Mouse (Mus musculus): Measurements from ENCODE around the gene Gm21954. TPM values are rescaled to one million over a fixed set of nuclear protein-coding genes. Genes with fewer than 3 reads are reported as not detected.

Gene Gm21954
- polyA plus RNA-seq, 1 experiment: not detected

DNA sequence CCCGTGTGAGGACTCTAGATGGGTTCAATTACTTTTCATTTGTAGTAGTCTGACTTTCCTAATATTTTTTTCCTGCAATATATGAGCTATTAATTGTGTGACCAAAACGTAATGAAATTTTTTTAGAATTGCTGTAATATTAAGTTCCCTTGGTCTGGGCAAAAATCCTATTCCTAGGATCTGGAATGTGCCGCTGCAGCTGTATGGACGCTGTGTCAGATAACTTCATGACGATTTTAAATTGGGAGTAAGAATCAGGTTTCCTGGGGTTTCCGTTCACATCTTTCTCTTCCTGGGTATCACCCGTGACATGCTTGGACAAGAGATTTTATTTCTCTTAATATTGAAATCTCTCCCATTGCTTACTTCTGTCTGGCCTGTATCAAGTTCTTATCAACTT lies 23.2 kb upstream of the Gm21954 start:
- Histone ChIP-seq H3ac (ENCODE audit: control insufficient read depth, insufficient read length) (no peak overlapping the region), H3K4me3 (no peak overlapping the region), H3K36me3 (ENCODE audit: control insufficient read depth, insufficient read depth) (peaks cover 18% of the 10 kb centered on the region), H3K4me2 (ENCODE audit: low read depth) (no peak overlapping the region), H3K79me2 (ENCODE audit: control insufficient read depth, insufficient read depth) (no peaks in the 10 kb centered on the region), H3K27me3 (ENCODE audit: control insufficient read depth, insufficient read depth, insufficient read length) (no peaks in the 10 kb centered on the region)
- TF ChIP-seq REST (IDR thresholded peaks at IDR 0.05; ENCODE audit: insufficient read depth, insufficient read length) (no peak), E2F4 (IDR thresholded peaks at IDR 0.05; ENCODE audit: insufficient read depth) (no peak), MYOG (IDR thresholded peaks at IDR 0.05; ENCODE audit: control insufficient read depth in 1 of 3, insufficient read depth in 1 of 3, insufficient read length in 2 of 3, low read depth in 2 of 3) (no peak), POLR2A (IDR thresholded peaks at IDR 0.05; ENCODE audit: insufficient read length, low read depth) (no peak), TCF12 (IDR thresholded peaks at IDR 0.05; ENCODE audit: insufficient read depth, poor library complexity, severe bottlenecking) (no peak), CEBPB (IDR thresholded peaks at IDR 0.05; ENCODE audit: insufficient read depth, poor library complexity, severe bottlenecking) (no peak), POLR2AphosphoS2 (IDR thresholded peaks at IDR 0.05; ENCODE audit: insufficient read length, low read depth) (no peak), SRF (IDR thresholded peaks at IDR 0.05; ENCODE audit: control insufficient read depth, insufficient read length, low read depth) (no peak), TCF3 (IDR thresholded peaks at IDR 0.05; ENCODE audit: insufficient read length, low read depth) (no peak), MYOD1 (IDR thresholded peaks at IDR 0.05; ENCODE audit: control insufficient read depth in 1 of 3, insufficient read length in 2 of 3, low read depth in 2 of 3) (no peak), USF1 (IDR thresholded peaks at IDR 0.05; ENCODE audit: low read depth) (no peak), MAX (IDR thresholded peaks at IDR 0.05; ENCODE audit: low read depth) (no peak)

GRCm38 (mm10) chr3:55494348-55494747 lies 22.3 kb upstream of the Gm21954 start:
- Histone ChIP-seq H3K36me3 (ENCODE audit: control insufficient read depth, insufficient read depth) (peaks cover 18% of the 10 kb centered on the region), H3K4me2 (ENCODE audit: low read depth) (no peak overlapping the region), H3K4me3 (no peak overlapping the region), H3K27me3 (ENCODE audit: control insufficient read depth, insufficient read depth, insufficient read length) (no peaks in the 10 kb centered on the region), H3K79me2 (ENCODE audit: control insufficient read depth, insufficient read depth) (no peaks in the 10 kb centered on the region), H3ac (ENCODE audit: control insufficient read depth, insufficient read length) (no peak overlapping the region)
- TF ChIP-seq CEBPB (IDR thresholded peaks at IDR 0.05; ENCODE audit: insufficient read depth, poor library complexity, severe bottlenecking) (no peak), SRF (IDR thresholded peaks at IDR 0.05; ENCODE audit: control insufficient read depth, insufficient read length, low read depth) (no peak), POLR2A (IDR thresholded peaks at IDR 0.05; ENCODE audit: insufficient read length, low read depth) (no peak), POLR2AphosphoS2 (IDR thresholded peaks at IDR 0.05; ENCODE audit: insufficient read length, low read depth) (no peak), E2F4 (IDR thresholded peaks at IDR 0.05; ENCODE audit: insufficient read depth) (no peak), TCF12 (IDR thresholded peaks at IDR 0.05; ENCODE audit: insufficient read depth, poor library complexity, severe bottlenecking) (no peak), MAX (IDR thresholded peaks at IDR 0.05; ENCODE audit: low read depth) (no peak), MYOD1 (IDR thresholded peaks at IDR 0.05; ENCODE audit: control insufficient read depth in 1 of 3, insufficient read length in 2 of 3, low read depth in 2 of 3) (no peak), TCF3 (IDR thresholded peaks at IDR 0.05; ENCODE audit: insufficient read length, low read depth) (no peak)

GRCm38 (mm10) chr3:55492021-55492420 lies 20.0 kb upstream of the Gm21954 start:
- Histone ChIP-seq H3K4me3 (no peak overlapping the region), H3K4me2 (ENCODE audit: low read depth) (no peak overlapping the region), H3K36me3 (ENCODE audit: control insufficient read depth, insufficient read depth) (peaks cover 23% of the 10 kb centered on the region), H3K79me2 (ENCODE audit: control insufficient read depth, insufficient read depth) (no peaks in the 10 kb centered on the region), H3K27me3 (ENCODE audit: control insufficient read depth, insufficient read depth, insufficient read length) (no peaks in the 10 kb centered on the region), H3ac (ENCODE audit: control insufficient read depth, insufficient read length) (no peak overlapping the region)
- TF ChIP-seq MYOD1 (IDR thresholded peaks at IDR 0.05; ENCODE audit: control insufficient read depth in 1 of 3, insufficient read length in 2 of 3, low read depth in 2 of 3): no peak
- no peak for TF ChIP-seq POLR2AphosphoS2 (IDR thresholded peaks at IDR 0.05; ENCODE audit: insufficient read length, low read depth)
- no peak for TF ChIP-seq TCF12 (IDR thresholded peaks at IDR 0.05; ENCODE audit: insufficient read depth, poor library complexity, severe bottlenecking)
- TF ChIP-seq E2F4 (IDR thresholded peaks at IDR 0.05; ENCODE audit: insufficient read depth): no peak
- TF ChIP-seq SRF (IDR thresholded peaks at IDR 0.05; ENCODE audit: control insufficient read depth, insufficient read length, low read depth): no peak
- no peak for TF ChIP-seq TCF3 (IDR thresholded peaks at IDR 0.05; ENCODE audit: insufficient read length, low read depth)
- no peak for TF ChIP-seq CEBPB (IDR thresholded peaks at IDR 0.05; ENCODE audit: insufficient read depth, poor library complexity, severe bottlenecking)
- no peak for TF ChIP-seq REST (IDR thresholded peaks at IDR 0.05; ENCODE audit: insufficient read depth, insufficient read length)
- TF ChIP-seq POLR2A (IDR thresholded peaks at IDR 0.05; ENCODE audit: insufficient read length, low read depth): no peak

- Histone ChIP-seq H3ac (ENCODE audit: control insufficient read depth, insufficient read length) (no peak overlapping the region), H3K79me2 (ENCODE audit: control insufficient read depth, insufficient read depth) (no peaks in the 10 kb centered on the region), H3K36me3 (ENCODE audit: control insufficient read depth, insufficient read depth) (peaks cover 19% of the 10 kb centered on the region), H3K4me2 (ENCODE audit: low read depth) (no peak overlapping the region), H3K4me3 (no peak overlapping the region), H3K27me3 (ENCODE audit: control insufficient read depth, insufficient read depth, insufficient read length) (no peaks in the 10 kb centered on the region)
- TF ChIP-seq TCF3 (IDR thresholded peaks at IDR 0.05; ENCODE audit: insufficient read length, low read depth) (no peak), MAX (IDR thresholded peaks at IDR 0.05; ENCODE audit: low read depth) (no peak), CEBPB (IDR thresholded peaks at IDR 0.05; ENCODE audit: insufficient read depth, poor library complexity, severe bottlenecking) (no peak), TCF12 (IDR thresholded peaks at IDR 0.05; ENCODE audit: insufficient read depth, poor library complexity, severe bottlenecking) (no peak), POLR2AphosphoS2 (IDR thresholded peaks at IDR 0.05; ENCODE audit: insufficient read length, low read depth) (no peak), POLR2A (IDR thresholded peaks at IDR 0.05; ENCODE audit: insufficient read length, low read depth) (no peak), SRF (IDR thresholded peaks at IDR 0.05; ENCODE audit: control insufficient read depth, insufficient read length, low read depth) (no peak), REST (IDR thresholded peaks at IDR 0.05; ENCODE audit: insufficient read depth, insufficient read length) (no peak), MYOG (IDR thresholded peaks at IDR 0.05; ENCODE audit: control insufficient read depth in 1 of 3, insufficient read depth in 1 of 3, insufficient read length in 2 of 3, low read depth in 2 of 3) (no peak), USF1 (IDR thresholded peaks at IDR 0.05; ENCODE audit: low read depth) (no peak), E2F4 (IDR thresholded peaks at IDR 0.05; ENCODE audit: insufficient read depth) (no peak), MYOD1 (IDR thresholded peaks at IDR 0.05; ENCODE audit: control insufficient read depth in 1 of 3, insufficient read length in 2 of 3, low read depth in 2 of 3) (no peak)
These were observed 17.4 kb upstream of the Gm21954 start for GRCm38 (mm10) chr3:55489231-55489990.
